ENCODE assay signal across 12 mouse cellular contexts in genomic region chr8:88619513-88619912, GRCm38 (mm10). TPM values are rescaled to one million over a fixed set of nuclear protein-coding genes. Genes with fewer than 3 reads are reported as not detected.
DNase-seq lines count a peak whose midpoint lies in the region; ATAC-seq and TF ChIP-seq lines count a peak whose summit lies in the region.
"Had no signal": no experiment of that assay in that cellular context is flagged by ENCODE, and none has a peak within 500 bp of the region (broad histone marks: within the 10 kb centered on the region; RNA-seq: fewer than 3 reads in every experiment).

No protein-coding gene starts in this region.

- no peaks in the 10 kb centered on the region for H3K27me3 ChIP-seq in kidney, adult 2 months (replicated peaks; ENCODE audit: control insufficient read depth, insufficient read depth, low read length)
- H3K27me3 ChIP-seq in kidney, embryonic 14.5 days (ENCODE audit: control insufficient read depth, insufficient read depth, low read length), result peaks cover 3% of the 10 kb centered on the region; the same call in 1 of the 2 replicates

- no peaks in the 10 kb centered on the region for H3K36me3 ChIP-seq in kidney, adult 2 months (ENCODE audit: control insufficient read depth, insufficient read depth, low read length)
- no peaks in the 10 kb centered on the region for H3K36me3 ChIP-seq in kidney, embryonic 14.5 days (ENCODE audit: control insufficient read depth, insufficient read depth, low read length)
- H3K36me3 ChIP-seq: kidney, embryonic 15.5 days had no signal

- no peak for DNase-seq in kidney, adult 2 months
- DNase-seq in thymus, postnatal 14 days, result peak; percentile 46
- DNase-seq in thymus, adult 18-20 months, result no peak
- no peak for DNase-seq in brain, embryonic 14.5 days (ENCODE audit: low read depth)
- no peak for DNase-seq in left cerebral cortex, postnatal 4 days
- DNase-seq: gastrocnemius, postnatal 10 days; heart, postnatal 10 days had no signal

- ATAC-seq in kidney, embryonic 14.5 days (ENCODE audit: low FRiP score, low TSS enrichment), result no peak
- ATAC-seq in megakaryocyte-erythroid progenitor cell, adult 5-6 weeks (replicated peaks; ENCODE audit: low FRiP score, low TSS enrichment, poor library complexity, severe bottlenecking), result no peak

- no peak overlapping the region for H3K4me2 ChIP-seq in kidney, embryonic 14.5 days (replicated peaks; ENCODE audit: low read depth, low read length)
- H3K4me2 ChIP-seq: kidney, embryonic 15.5 days had no signal

- H3K9me3 ChIP-seq in kidney, embryonic 14.5 days (ENCODE audit: control insufficient read depth, low read length), result no peaks in the 10 kb centered on the region
- H3K9me3 ChIP-seq: kidney, embryonic 15.5 days had no signal

- H3K9ac ChIP-seq in kidney, embryonic 14.5 days (ENCODE audit: low read depth, low read length), result no peak overlapping the region
- H3K9ac ChIP-seq: kidney, embryonic 15.5 days had no signal

- no peak for TF ChIP-seq POLR2A in kidney, adult 2 months (IDR thresholded peaks at IDR 0.05; ENCODE audit: low read depth, low read length)
- TF ChIP-seq POLR2A in brain, embryonic 14.5 days (IDR thresholded peaks at IDR 0.05; ENCODE audit: borderline replicate concordance, extremely low read depth, insufficient read depth, insufficient read length, poor library complexity, severe bottlenecking), result no peak

- no peak overlapping the region for H3K27ac ChIP-seq in kidney, adult 2 months (ENCODE audit: insufficient read depth, low read depth, low read length)
- no peak overlapping the region for H3K27ac ChIP-seq in kidney, embryonic 14.5 days (ENCODE audit: low read depth, low read length)
- H3K27ac ChIP-seq: kidney, embryonic 15.5 days; macrophage had no signal

- 77% methylated on average over 3 of the region's 3 CpGs for WGBS in kidney, adult 2 months
- 74% methylated on average over 3 of the region's 3 CpGs for WGBS in kidney, embryonic 14.5 days

- peak; percentile 38 for TF ChIP-seq CTCF in kidney, adult 2 months (conservative IDR thresholded peaks at IDR 0.05; ENCODE audit: insufficient read depth, insufficient read length, low read depth, low read length)
- peak; percentile 24; the same call in 1 of the 2 replicates for TF ChIP-seq CTCF in brain, embryonic 14.5 days (IDR thresholded peaks at IDR 0.05; ENCODE audit: borderline replicate concordance, extremely low read depth, insufficient read depth, insufficient read length)

- no peaks in the 10 kb centered on the region for H3K4me1 ChIP-seq in kidney, adult 2 months (ENCODE audit: control insufficient read depth, insufficient read depth, low read length)
- no peaks in the 10 kb centered on the region for H3K4me1 ChIP-seq in kidney, embryonic 14.5 days (ENCODE audit: control insufficient read depth, insufficient read depth, low read length)

- intact Hi-C loops in left cerebral cortex, postnatal 4 days (cut with DNase I), result no loop called here

- H3K4me3 ChIP-seq in kidney, adult 2 months (ENCODE audit: insufficient read depth, low read depth, low read length), result no peak overlapping the region
- no peak overlapping the region for H3K4me3 ChIP-seq in kidney, embryonic 14.5 days (ENCODE audit: low read length)
- H3K4me3 ChIP-seq: erythroblast, embryonic 14.5 days; kidney, embryonic 15.5 days had no signal

RNA-seq across cellular contexts. Expression of gene Snx20, which starts 16.4 kb away (rescaled TPM):
- polyA plus RNA-seq in kidney, adult 2 months (2012; rRNA removed), result 1.8 and 2.0 TPM in 2 replicates
- polyA plus RNA-seq in kidney, embryonic 14.5 days (2014; fragmentation: Nextera tagmentation; extraction: Ambion mirVana), result 2.2 and 2.3 TPM in 2 replicates
- 0.78 and 0.92 TPM in 2 replicates for polyA plus RNA-seq in brain, embryonic 14.5 days (2012; rRNA removed)
- 3.8 and 6.0 TPM in 2 replicates for total RNA-seq in megakaryocyte-erythroid progenitor cell, adult 5-6 weeks (2014; fragmentation: Nextera tagmentation)
- 3.6 and 14.5 TPM in 2 replicates for total RNA-seq in megakaryocyte-erythroid progenitor cell, adult 5-6 weeks (2017)
- under 1 TPM; 0.84 to 0.89 TPM for total RNA-seq in left cerebral cortex, postnatal 4 days (2021)

RNA-seq across cellular contexts. Expression of gene Nod2, which starts 27.6 kb away (rescaled TPM):
- polyA plus RNA-seq in kidney, adult 2 months (2012; rRNA removed), result 1.4 and 1.7 TPM in 2 replicates
- polyA plus RNA-seq in kidney, embryonic 14.5 days (2014; fragmentation: Nextera tagmentation; extraction: Ambion mirVana), result 0.11 and 0.15 TPM in 2 replicates
- polyA plus RNA-seq in brain, embryonic 14.5 days (2012; rRNA removed), result 0.16 and 0.34 TPM in 2 replicates
- total RNA-seq in megakaryocyte-erythroid progenitor cell, adult 5-6 weeks (2014; fragmentation: Nextera tagmentation), result not detected in 2 replicates
- 0.19 TPM in 1 of 2 replicates, not detected in the other for total RNA-seq in megakaryocyte-erythroid progenitor cell, adult 5-6 weeks (2017)
- total RNA-seq in left cerebral cortex, postnatal 4 days (2021), result under 1 TPM; 0.66 to 0.89 TPM
- polyA plus RNA-seq: erythroblast, embryonic 14.5 days had no signal
